Mouse (Mus musculus) limb, embryonic 11.5 days (tissue): Measurements from ENCODE around the gene Arhgap27. TPM values are rescaled to one million over a fixed set of nuclear protein-coding genes. Genes with fewer than 3 reads are reported as not detected.
A peak's percentile ranks its signal among the peaks of the same experiment; 100 is the strongest.

ENCODE experiments used
- ATAC-seq: fragments of 200-750 bp; cut with Nextera tagmentation; 2 replicates; pipeline ENCODE4 v1.8.0; 2017; ENCODE audit warnings: low read depth; ENCODE audit not compliant: insufficient number of reproducible peaks, low FRiP score, low TSS enrichment
- DNase-seq: peaks from one replicate; pipeline ENCODE4 v3.0.0-alpha.2; 2015; ENCODE audit warnings: low spot score
- H3K27ac ChIP-seq: fragments of 300-500 bp; sonication (generic); replicated peaks from 2 replicates; pipeline ENCODE4 v1.5.1; 2014; ENCODE audit warnings: low read depth, mild to moderate bottlenecking, low read length
- H3K27me3 ChIP-seq: fragments of 300-500 bp; sonication (generic); 2 replicates; pipeline ENCODE4 v1.6.1; 2014; ENCODE audit warnings: mild to moderate bottlenecking, low read length, mixed read lengths; ENCODE audit not compliant: control insufficient read depth, insufficient read depth
- H3K36me3 ChIP-seq: fragments of 300-500 bp; sonication (generic); 2 replicates; pipeline ENCODE4 v1.6.1; 2014; ENCODE audit warnings: mild to moderate bottlenecking, low read length, moderate library complexity, mixed read lengths; ENCODE audit not compliant: control insufficient read depth, insufficient read depth
- H3K4me1 ChIP-seq: fragments of 300-500 bp; sonication (generic); 2 replicates; pipeline ENCODE4 v1.6.1; 2014; ENCODE audit warnings: low read length, mixed read lengths; ENCODE audit not compliant: control insufficient read depth, insufficient read depth
- H3K4me2 ChIP-seq: fragments of 300-500 bp; sonication (generic); 2 replicates; pipeline ENCODE4 v1.6.1; 2014; ENCODE audit warnings: low read depth, mild to moderate bottlenecking, moderate library complexity; ENCODE audit not compliant: severe bottlenecking
- H3K4me3 ChIP-seq: fragments of 300-500 bp; sonication (generic); 2 replicates; pipeline ENCODE4 v1.5.1; 2014; ENCODE audit warnings: low read depth, low read length
- H3K9ac ChIP-seq: fragments of 300-500 bp; sonication (generic); 2 replicates; pipeline ENCODE4 v1.6.1; 2014; ENCODE audit warnings: mild to moderate bottlenecking, low read length
- H3K9me3 ChIP-seq: fragments of 300-500 bp; sonication (generic); 2 replicates; pipeline ENCODE4 v1.6.1; 2016; ENCODE audit warnings: low read length; ENCODE audit not compliant: control insufficient read depth
- WGBS: fragments of 180-500 bp; shearing (Covaris S2); extraction: QIAGEN DNeasy Blood & Tissue Kit; methylation state at CpG from one replicate; pipeline ENCODE4 v1.1.7; 2014; 5-methylcytosine and 5-hydroxymethylcytosine counted together
- polyA plus RNA-seq: library from polyadenylated mRNA; unstranded; fragments of >200 nt; fragmentation: Nextera tagmentation; extraction: Ambion mirVana; gene quantifications from 2 replicates; pipeline ENCODE4 v1.2.1, GENCODE M21; 2014

The Arhgap27 gene
- polyA plus RNA-seq, 1 experiment from 2014 or later = 4.7 TPM

GRCm38 (mm10) chr11:103356938-103357670, 6.4 kb downstream of the Arhgap27 start:
- Histone ChIP-seq H3K9ac (no peak overlapping the region), H3K36me3 (no peaks in the 10 kb centered on the region), H3K9me3 (no peaks in the 10 kb centered on the region; the same call in 1 of the 2 replicates), H3K4me2 (no peak overlapping the region), H3K27me3 (peaks cover 52% of the 10 kb centered on the region), H3K4me3 (no peak overlapping the region), H3K27ac (no peak overlapping the region), H3K4me1 (0 out of 2 replicates have a peak, but pooled peaks cover 5% of the 10 kb centered on the region)
- 79% methylated on average over 16 of the region's 16 CpGs for WGBS
- DNase-seq (no peak), ATAC-seq (no peak)

- H3K9me3 ChIP-seq = no peaks in the 10 kb centered on the region; the same call in 1 of the 2 replicates
- no peak overlapping the region for H3K4me2 ChIP-seq
- no peaks in the 10 kb centered on the region for H3K36me3 ChIP-seq
- 11% methylated on average over 11 of the region's 11 CpGs for WGBS
- no peak overlapping the region for H3K4me3 ChIP-seq
- H3K27ac ChIP-seq = no peak overlapping the region
- no peak for ATAC-seq
- H3K27me3 ChIP-seq = peaks cover 42% of the 10 kb centered on the region
- no peak overlapping the region for H3K9ac ChIP-seq
- no peak for DNase-seq
- H3K4me1 ChIP-seq = 0 out of 2 replicates have a peak, but pooled peaks cover 5% of the 10 kb centered on the region
Measured at GRCm38 (mm10) chr11:103356032-103356571, 7.4 kb downstream of the Arhgap27 start.

DNA sequence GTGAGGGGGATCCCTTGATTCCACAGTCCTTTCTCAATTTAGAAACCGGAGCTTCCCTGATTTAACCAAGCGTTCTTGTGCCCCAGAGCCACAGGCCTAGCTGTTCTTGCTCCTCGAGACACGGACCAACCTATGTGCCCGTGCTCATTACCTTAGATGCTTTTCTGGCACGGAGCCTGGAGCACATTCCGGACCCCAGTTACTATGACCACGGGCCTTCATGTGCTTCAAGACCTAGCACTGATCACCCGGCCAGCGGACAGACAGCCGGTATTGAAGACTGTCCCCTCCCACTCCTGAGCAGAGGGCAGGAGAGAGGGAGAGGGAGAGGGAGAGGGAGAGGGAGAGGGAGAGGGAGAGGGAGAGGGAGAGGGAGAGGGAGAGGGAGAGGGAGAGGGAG, 8.2 kb downstream of the Arhgap27 start:
- peak; percentile 26 for DNase-seq
- peaks cover 34% of the 10 kb centered on the region for H3K27me3 ChIP-seq
- no peak overlapping the region for H3K4me3 ChIP-seq
- H3K9ac ChIP-seq = no peak overlapping the region
- H3K27ac ChIP-seq = no peak overlapping the region
- H3K9me3 ChIP-seq = no peaks in the 10 kb centered on the region; the same call in 1 of the 2 replicates
- 0 out of 2 replicates have a peak, but pooled peaks cover 5% of the 10 kb centered on the region for H3K4me1 ChIP-seq
- H3K36me3 ChIP-seq = no peaks in the 10 kb centered on the region
- WGBS = 28% methylated on average over 11 of the region's 11 CpGs
- no peak for ATAC-seq
- H3K4me2 ChIP-seq = no peak overlapping the region

DNA sequence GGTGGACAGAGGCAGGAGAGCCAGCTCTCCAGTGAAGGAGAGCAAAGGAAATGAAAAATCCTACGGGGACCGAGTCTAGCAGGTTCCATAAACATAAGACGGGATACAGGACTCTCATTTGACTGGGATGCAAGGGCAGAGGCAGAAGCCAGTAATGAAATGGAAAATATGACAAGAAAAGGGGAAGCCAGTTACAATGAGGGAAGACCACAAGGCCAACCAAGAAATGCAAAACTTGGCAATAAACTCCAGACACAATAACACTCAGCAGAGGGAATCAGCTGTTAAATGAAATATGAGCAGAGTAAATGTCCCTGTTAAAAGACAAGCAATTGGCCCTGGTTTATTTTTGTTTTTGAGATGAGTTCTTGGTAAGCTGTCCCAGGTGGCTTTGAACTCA, 9.5 kb downstream of the Arhgap27 start:
- no peak overlapping the region for H3K4me2 ChIP-seq
- H3K4me1 ChIP-seq = 0 out of 2 replicates have a peak, but pooled peaks cover 3% of the 10 kb centered on the region
- no peaks in the 10 kb centered on the region; the same call in 1 of the 2 replicates for H3K9me3 ChIP-seq
- no peaks in the 10 kb centered on the region for H3K36me3 ChIP-seq
- 85% methylated on average over 3 of the region's 3 CpGs for WGBS
- H3K9ac ChIP-seq = no peak overlapping the region
- H3K27me3 ChIP-seq = peaks cover 24% of the 10 kb centered on the region
- ATAC-seq (no peak), DNase-seq (no peak)
- no peak overlapping the region for H3K27ac ChIP-seq
- no peak overlapping the region for H3K4me3 ChIP-seq

DNA sequence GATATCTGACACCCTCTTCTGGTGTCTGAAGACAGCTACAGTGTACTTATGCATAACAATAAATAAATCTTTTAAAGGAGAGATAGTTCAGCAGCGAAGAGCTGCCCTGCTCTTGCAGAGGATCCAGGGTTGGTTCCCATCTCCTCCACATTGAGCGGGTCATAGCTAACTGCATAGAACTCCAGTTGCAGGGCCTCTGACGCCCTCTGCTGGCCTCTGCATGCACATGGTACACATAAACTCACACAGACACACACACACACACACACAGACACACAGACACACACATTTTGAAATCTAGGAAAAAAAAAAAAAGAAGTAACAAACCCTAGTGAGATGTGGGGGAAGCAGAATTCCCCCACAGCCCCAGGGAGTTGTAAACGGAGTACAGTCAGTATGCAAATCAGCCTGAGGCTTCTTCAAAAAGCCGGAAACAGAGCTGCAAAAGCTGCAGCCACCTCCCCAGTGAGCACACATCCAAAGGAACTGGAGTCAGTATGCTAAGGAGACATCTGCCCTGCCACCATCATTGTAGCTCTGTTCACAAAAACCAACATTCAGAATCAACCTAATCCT, 11.2 kb downstream of the Arhgap27 start:
- no peak overlapping the region for H3K4me3 ChIP-seq
- 81% methylated on average over 5 of the region's 5 CpGs for WGBS
- no peaks in the 10 kb centered on the region for H3K4me1 ChIP-seq
- no peaks in the 10 kb centered on the region; the same call in 1 of the 2 replicates for H3K9me3 ChIP-seq
- H3K27ac ChIP-seq = no peak overlapping the region
- ATAC-seq (no peak), DNase-seq (no peak)
- H3K4me2 ChIP-seq = no peak overlapping the region
- no peak overlapping the region for H3K9ac ChIP-seq
- no peaks in the 10 kb centered on the region for H3K36me3 ChIP-seq
- H3K27me3 ChIP-seq = peaks cover 17% of the 10 kb centered on the region

DNA sequence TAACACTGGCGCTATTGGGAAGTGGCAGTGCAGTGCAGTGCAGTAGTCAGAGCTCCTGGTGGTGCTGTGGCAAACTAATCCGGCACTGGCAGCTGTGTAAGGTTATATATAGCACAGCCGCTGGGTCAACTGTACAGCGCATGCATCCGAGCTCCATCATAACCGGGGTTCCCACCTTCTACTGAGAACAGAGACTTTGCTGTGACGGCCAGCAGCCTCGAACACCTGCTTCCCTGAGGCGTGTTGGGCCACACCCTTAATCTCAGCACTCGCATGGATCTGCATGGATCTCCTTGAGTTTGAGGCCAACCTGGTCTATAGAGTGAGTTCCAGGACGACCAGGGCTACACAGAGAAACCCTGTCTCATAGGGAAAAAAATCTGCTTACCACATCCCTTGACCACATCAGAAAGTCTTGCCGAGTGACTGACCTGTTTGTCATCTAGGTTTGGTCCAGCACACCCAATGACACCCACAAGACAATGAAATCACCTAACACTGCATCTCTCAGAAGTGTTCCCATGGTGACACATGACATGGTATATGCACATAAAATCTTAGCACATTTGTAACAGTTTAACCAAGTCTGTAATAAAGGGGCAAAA, 12.7 kb downstream of the Arhgap27 start:
- WGBS = 86% methylated on average over 12 of the region's 12 CpGs
- no peaks in the 10 kb centered on the region for H3K36me3 ChIP-seq
- no peak overlapping the region for H3K9ac ChIP-seq
- H3K27me3 ChIP-seq = peaks cover 5% of the 10 kb centered on the region
- H3K4me1 ChIP-seq = no peaks in the 10 kb centered on the region
- ATAC-seq (no peak), DNase-seq (no peak)
- no peak overlapping the region for H3K4me2 ChIP-seq
- no peak overlapping the region for H3K27ac ChIP-seq
- no peaks in the 10 kb centered on the region; the same call in 1 of the 2 replicates for H3K9me3 ChIP-seq
- no peak overlapping the region for H3K4me3 ChIP-seq

DNA sequence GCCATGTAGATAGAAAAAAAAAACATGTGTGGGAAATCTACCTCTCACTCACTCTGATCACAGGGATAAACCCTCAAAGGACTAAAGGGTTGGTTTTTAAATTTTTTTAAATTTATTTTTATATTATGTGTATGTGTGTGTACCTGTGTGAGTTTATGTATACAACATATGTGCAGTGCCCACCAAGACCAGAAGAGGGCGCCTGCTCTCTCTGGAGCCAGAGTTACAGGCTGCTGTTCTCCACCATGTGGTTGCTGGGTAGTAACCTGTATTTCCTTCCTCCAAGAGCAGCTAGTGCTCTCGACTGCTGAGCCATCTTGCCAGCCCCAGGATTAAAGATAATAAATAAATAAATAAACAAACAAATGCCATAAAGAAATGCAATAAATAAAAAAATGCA, 13.8 kb downstream of the Arhgap27 start:
- Histone ChIP-seq H3K4me1 (no peaks in the 10 kb centered on the region), H3K4me2 (no peak overlapping the region), H3K27ac (no peak overlapping the region), H3K27me3 (no peaks in the 10 kb centered on the region), H3K4me3 (no peak overlapping the region), H3K9me3 (no peaks in the 10 kb centered on the region; the same call in 1 of the 2 replicates), H3K9ac (no peak overlapping the region), H3K36me3 (no peaks in the 10 kb centered on the region)
- ATAC-seq = no peak
- WGBS = 84% methylated on average over 2 of the region's 2 CpGs
- DNase-seq = peak; percentile 37

- 76% methylated on average over 5 of the region's 5 CpGs for WGBS
Measured at GRCm38 (mm10) chr11:103346657-103347056, 16.8 kb downstream of the Arhgap27 start.

More at GRCm38 (mm10) chr11:103346657-103347056, 16.8 kb downstream of the Arhgap27 start:
- ATAC-seq = no peak
- DNase-seq = no peak
- H3K36me3 ChIP-seq = no peaks in the 10 kb centered on the region
- no peak overlapping the region for H3K27ac ChIP-seq
- H3K27me3 ChIP-seq = no peaks in the 10 kb centered on the region
- no peaks in the 10 kb centered on the region for H3K4me1 ChIP-seq
- no peak overlapping the region for H3K4me3 ChIP-seq
- H3K4me2 ChIP-seq = no peak overlapping the region
- no peak overlapping the region for H3K9ac ChIP-seq
- H3K9me3 ChIP-seq = no peaks in the 10 kb centered on the region
